Mouse (Mus musculus) T-helper 1 cell (primary cell): ENCODE measurements around the gene Palm2.

Experiments
- in situ Hi-C: fragments of 300-600 bp; cut with MboI, MseI; formaldehyde crosslinking; loops from one replicate; pipeline ENCODE4 v1.15.1; 2025; ENCODE audit warnings: high pct_unique_total_duplicates

Palm2 gene

GRCm38 (mm10) chr4:57612716-57613115 lies 178.7 kb downstream of the Palm2 start:
- in situ Hi-C loops: no loop called here

GRCm38 (mm10) chr4:57614686-57615085 lies 180.6 kb downstream of the Palm2 start:
- in situ Hi-C loops: no loop called here

GRCm38 (mm10) chr4:57618743-57619142 lies 184.7 kb downstream of the Palm2 start:
- in situ Hi-C loops: no loop called here

GRCm38 (mm10) chr4:57622816-57623215 lies 188.8 kb downstream of the Palm2 start:
- in situ Hi-C loops: no loop called here

GRCm38 (mm10) chr4:57624819-57625218 lies 190.8 kb downstream of the Palm2 start:
- in situ Hi-C loops: no loop called here

- in situ Hi-C loops: no loop called here
Measured at GRCm38 (mm10) chr4:57625306-57625705, 191.3 kb downstream of the Palm2 start.

- in situ Hi-C loops: no loop called here
Measured at GRCm38 (mm10) chr4:57625756-57626155, 191.7 kb downstream of the Palm2 start.

- in situ Hi-C loops: no loop called here
Measured at GRCm38 (mm10) chr4:57626921-57627320, 192.9 kb downstream of the Palm2 start.

GRCm38 (mm10) chr4:57632386-57632785 lies 198.3 kb downstream of the Palm2 start:
- in situ Hi-C loops: no loop called here

- in situ Hi-C loops: no loop called here
Measured at GRCm38 (mm10) chr4:57633052-57633451, 199.0 kb downstream of the Palm2 start.

GRCm38 (mm10) chr4:57634956-57635355 lies 200.9 kb downstream of the Palm2 start:
- in situ Hi-C loops: no loop called here

GRCm38 (mm10) chr4:57636782-57637482 lies 202.9 kb downstream of the Palm2 start:
- in situ Hi-C loops: no loop called here

GRCm38 (mm10) chr4:57637636-57638386 lies 203.8 kb downstream of the Palm2 start:
- in situ Hi-C loops: no loop called here

- in situ Hi-C loops: no loop called here
Measured at GRCm38 (mm10) chr4:57638941-57639340, 204.9 kb downstream of the Palm2 start.

GRCm38 (mm10) chr4:57640222-57640621 lies 206.2 kb downstream of the Palm2 start:
- in situ Hi-C loops: no loop called here

- in situ Hi-C loops: no loop called here
Measured at GRCm38 (mm10) chr4:57640971-57641370, 206.9 kb downstream of the Palm2 start.

GRCm38 (mm10) chr4:57650994-57651393 lies 216.9 kb downstream of the Palm2 start:
- in situ Hi-C loops: no loop called here

- in situ Hi-C loops: no loop called here
Measured at GRCm38 (mm10) chr4:57651547-57651946, 217.5 kb downstream of the Palm2 start.

GRCm38 (mm10) chr4:57652185-57652904 lies 218.3 kb downstream of the Palm2 start:
- in situ Hi-C loops: no loop called here

GRCm38 (mm10) chr4:57655966-57656365 lies 221.9 kb downstream of the Palm2 start:
- in situ Hi-C loops: no loop called here

GRCm38 (mm10) chr4:57656388-57656787 lies 222.3 kb downstream of the Palm2 start:
- in situ Hi-C loops: no loop called here

GRCm38 (mm10) chr4:57656861-57657260 lies 222.8 kb downstream of the Palm2 start:
- in situ Hi-C loops: no loop called here
